Mouse (Mus musculus) midbrain, postnatal 0 days (tissue): ENCODE measurements at regions not wholly inside any gene's neighbourhood (a gene's known extent, or its start where the extent isn't known, plus 50 kb on each side); places are given as distances from the start of the nearest gene placed in this dataset.

Experiments used
- ATAC-seq: fragments of 200-750 bp; cut with Nextera tagmentation; 2 replicates; pipeline ENCODE4 v1.8.0; 2017; ENCODE audit warnings: moderate number of reproducible peaks, mild to moderate bottlenecking, moderate TSS enrichment, moderate library complexity; ENCODE audit not compliant: low FRiP score
- DNase-seq: peaks from one replicate; pipeline ENCODE4 v3.0.0-alpha.2; 2015; ENCODE audit warnings: low spot score
- H3K27ac ChIP-seq: fragments of 300-500 bp; sonication (generic); 2 replicates; pipeline ENCODE4 v1.5.1; 2014; ENCODE audit warnings: low read depth, mild to moderate bottlenecking, low read length, mixed read lengths
- H3K27me3 ChIP-seq: fragments of 300-500 bp; sonication (generic); 2 replicates; pipeline ENCODE4 v1.6.1; 2014; ENCODE audit warnings: low read length, control low read depth, mixed read lengths; ENCODE audit not compliant: insufficient read depth
- H3K36me3 ChIP-seq: fragments of 300-500 bp; sonication (generic); 2 replicates; pipeline ENCODE4 v1.6.1; 2014; ENCODE audit warnings: low read length, control low read depth, mixed read lengths; ENCODE audit not compliant: insufficient read depth
- H3K4me1 ChIP-seq: fragments of 300-500 bp; sonication (generic); 2 replicates; pipeline ENCODE4 v1.6.1; 2014; ENCODE audit warnings: mild to moderate bottlenecking, control low read depth, antibody characterized with exemption, low read length, mixed read lengths; ENCODE audit not compliant: insufficient read depth
- H3K4me2 ChIP-seq: fragments of 300-500 bp; sonication (generic); 2 replicates; pipeline ENCODE4 v1.6.1; 2014; ENCODE audit warnings: low read depth, mild to moderate bottlenecking, low read length, mixed read lengths; ENCODE audit not compliant: poor library complexity, severe bottlenecking
- H3K4me3 ChIP-seq: fragments of 300-500 bp; sonication (generic); 2 replicates; pipeline ENCODE4 v1.5.1; 2014; ENCODE audit warnings: low read depth, mild to moderate bottlenecking, low read length, moderate library complexity
- H3K9ac ChIP-seq: fragments of 300-500 bp; sonication (generic); replicated peaks from 2 replicates; pipeline ENCODE4 v1.6.1; 2014; ENCODE audit warnings: mild to moderate bottlenecking, low read length, moderate library complexity, mixed read lengths; ENCODE audit not compliant: poor library complexity, severe bottlenecking
- H3K9me3 ChIP-seq: fragments of 300-500 bp; sonication (generic); 2 replicates; pipeline ENCODE4 v1.6.1; 2016; ENCODE audit warnings: low read length, control low read depth
- CTCF ChIP-seq: IDR thresholded peaks from 2 replicates; pipeline ENCODE4 v1.5.1; 2016; ENCODE audit warnings: antibody characterized with exemption, mild to moderate bottlenecking
- WGBS: fragments of 180-500 bp; shearing (Covaris S2); extraction: QIAGEN DNeasy Blood & Tissue Kit; methylation state at CpG from one replicate; pipeline ENCODE4 v1.1.7; 2014; 5-methylcytosine and 5-hydroxymethylcytosine counted together

DNA sequence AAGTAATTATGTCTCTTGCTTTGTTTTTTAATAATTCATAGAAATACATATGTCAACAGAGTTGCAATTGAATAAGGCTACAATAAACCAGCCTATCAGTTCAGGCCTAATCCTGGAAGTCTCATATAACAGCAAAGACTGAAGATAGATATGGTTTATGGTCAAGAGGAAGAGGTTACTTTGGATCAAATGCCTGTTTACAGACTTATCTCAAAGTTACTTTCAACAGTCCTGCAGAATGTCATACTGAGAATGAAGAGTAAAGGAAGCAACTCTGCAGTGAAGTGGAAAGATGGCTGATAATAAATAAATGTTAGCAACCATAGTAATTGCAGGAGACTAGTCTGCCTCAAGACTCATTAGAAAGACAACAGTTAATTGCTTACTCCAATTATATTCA is 684.8 kb upstream of the Vstm2a start:
- no peaks in the 10 kb centered on the region for H3K4me1 ChIP-seq
- H3K27ac ChIP-seq = no peak overlapping the region
- H3K36me3 ChIP-seq = no peaks in the 10 kb centered on the region
- H3K27me3 ChIP-seq = no peaks in the 10 kb centered on the region
- no peak for TF ChIP-seq CTCF
- no peak overlapping the region for H3K4me2 ChIP-seq
- DNase-seq (no peak), ATAC-seq (no peak)
- H3K4me3 ChIP-seq = no peak overlapping the region
- no peak overlapping the region for H3K9ac ChIP-seq
- no peaks in the 10 kb centered on the region for H3K9me3 ChIP-seq

DNA sequence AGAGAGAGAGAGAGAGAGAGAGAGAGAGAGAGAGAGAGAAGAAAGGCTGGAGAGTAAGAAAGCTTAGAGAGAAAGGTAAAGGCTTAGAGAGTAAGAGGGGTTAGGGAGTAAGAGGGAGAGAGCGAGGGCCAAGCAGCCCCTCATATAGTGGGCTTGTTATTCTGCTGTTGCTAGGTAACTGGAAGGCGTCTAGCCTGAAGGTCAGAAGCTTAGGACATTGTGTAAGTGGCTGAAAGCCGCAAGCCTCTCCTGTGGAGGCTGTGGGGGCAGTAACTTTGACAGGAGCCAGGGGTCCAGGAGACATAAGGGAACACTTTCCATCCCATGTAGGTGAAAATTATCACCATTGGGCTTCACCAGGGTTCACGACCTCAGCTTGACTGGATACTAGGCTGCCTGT is 637.6 kb upstream of the Vstm2a start:
- no peak overlapping the region for H3K4me2 ChIP-seq
- DNase-seq (no peak), ATAC-seq (no peak)
- no peak overlapping the region for H3K9ac ChIP-seq
- no peak for TF ChIP-seq CTCF
- no peaks in the 10 kb centered on the region for H3K27me3 ChIP-seq
- WGBS = 34% methylated on average over 4 of the region's 4 CpGs
- H3K27ac ChIP-seq = no peak overlapping the region
- H3K4me3 ChIP-seq = no peak overlapping the region
- no peaks in the 10 kb centered on the region for H3K4me1 ChIP-seq
- no peaks in the 10 kb centered on the region for H3K36me3 ChIP-seq
- no peaks in the 10 kb centered on the region for H3K9me3 ChIP-seq

DNA sequence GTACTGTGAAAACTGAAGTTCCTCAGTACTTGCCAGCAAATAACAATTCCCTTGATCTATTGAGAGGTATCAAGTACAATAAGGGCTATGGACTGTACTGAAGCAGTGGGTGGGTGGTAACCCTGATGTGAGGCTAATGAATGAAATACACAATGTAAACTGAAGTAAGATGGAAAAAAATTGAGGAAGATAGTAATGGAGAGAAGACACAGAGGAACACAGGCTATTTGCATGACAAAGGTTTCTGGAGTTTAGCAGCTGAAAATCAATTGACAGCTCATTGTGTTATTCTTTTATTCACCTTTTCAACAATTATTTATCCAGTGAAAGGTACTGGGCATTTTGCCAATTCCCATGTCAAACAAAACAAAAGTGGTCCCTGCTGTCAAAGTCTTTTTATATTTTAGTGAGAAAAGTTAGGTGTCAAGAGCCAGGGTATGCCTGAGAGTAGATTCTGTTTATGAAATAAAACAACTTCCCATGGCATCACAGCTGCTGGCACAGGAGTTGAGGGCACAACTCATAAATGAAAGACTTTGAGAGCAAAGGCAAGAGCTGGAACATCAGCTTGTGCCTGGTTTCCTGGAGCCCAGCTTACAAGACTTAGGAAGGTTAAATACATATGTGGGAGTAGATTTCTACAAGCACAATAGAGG is 608.4 kb upstream of the Vstm2a start:
- Histone ChIP-seq H3K4me2 (no peak overlapping the region), H3K9ac (no peak overlapping the region), H3K4me3 (no peak overlapping the region), H3K27ac (no peak overlapping the region), H3K4me1 (no peaks in the 10 kb centered on the region), H3K27me3 (no peaks in the 10 kb centered on the region), H3K9me3 (no peaks in the 10 kb centered on the region), H3K36me3 (no peaks in the 10 kb centered on the region)
- no peak for TF ChIP-seq CTCF
- DNase-seq = peak; percentile 4
- no peak for ATAC-seq

DNA sequence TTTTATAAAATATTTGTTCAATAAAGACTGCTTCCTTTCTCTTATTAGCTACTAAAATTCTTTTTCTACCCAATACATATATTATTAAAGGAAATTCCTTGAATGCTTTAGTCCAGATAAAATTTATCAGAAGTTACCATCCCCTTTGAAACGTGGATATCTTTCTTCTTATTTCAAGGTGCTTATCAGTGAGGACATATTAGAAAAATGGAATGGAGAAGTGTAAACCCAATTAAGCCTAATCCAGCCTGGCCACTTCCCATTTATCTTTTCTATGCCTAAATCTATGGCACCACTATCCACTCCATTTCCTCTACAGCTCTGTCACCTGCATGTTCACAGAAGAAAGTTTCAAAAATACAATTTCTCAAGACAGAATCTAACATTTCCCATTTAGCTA is 568.5 kb upstream of the Vstm2a start:
- H3K27ac ChIP-seq = no peak overlapping the region

DNA sequence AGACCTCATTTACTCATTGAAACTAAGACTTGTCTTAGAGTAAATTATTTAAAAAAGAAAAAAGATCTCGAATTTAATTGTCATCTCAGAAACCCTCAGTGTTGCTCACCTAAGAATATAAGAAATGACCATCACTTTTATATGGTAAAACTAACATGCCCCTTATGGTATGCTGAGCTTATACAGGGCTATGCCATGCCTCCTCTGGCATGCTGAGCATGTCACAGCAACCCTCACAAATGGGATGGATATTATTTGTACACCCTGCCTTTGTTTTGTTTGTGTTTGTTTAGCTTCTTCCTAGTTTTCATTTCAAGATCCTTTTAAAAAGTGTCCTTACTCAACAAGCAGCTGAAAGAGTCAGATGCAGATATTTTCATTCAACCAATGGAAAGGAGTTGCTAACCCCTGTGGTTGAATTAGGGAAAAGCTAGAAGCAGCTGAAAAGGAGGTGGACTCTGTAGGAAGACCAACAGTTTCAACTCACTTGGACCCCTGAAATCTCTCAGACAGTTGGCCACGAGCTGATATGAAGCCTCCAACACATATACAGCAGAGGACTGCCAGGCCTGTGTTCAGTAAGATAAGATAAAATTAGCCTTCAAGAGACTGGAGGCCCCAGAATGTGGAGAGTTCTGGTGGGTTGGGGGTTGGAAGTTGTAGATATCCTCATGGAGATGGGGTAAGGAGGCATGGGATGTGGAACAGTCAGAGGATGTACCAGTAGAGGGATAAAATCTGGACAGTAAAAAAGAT is 559.3 kb upstream of the Vstm2a start:
- TF ChIP-seq CTCF = no peak
- H3K36me3 ChIP-seq = no peaks in the 10 kb centered on the region
- ATAC-seq = no peak
- H3K27ac ChIP-seq = no peak overlapping the region
- no peaks in the 10 kb centered on the region for H3K27me3 ChIP-seq
- no peak overlapping the region for H3K9ac ChIP-seq
- 78% methylated on average over 2 of the region's 2 CpGs for WGBS
- no peaks in the 10 kb centered on the region for H3K9me3 ChIP-seq
- no peaks in the 10 kb centered on the region for H3K4me1 ChIP-seq
- H3K4me2 ChIP-seq = no peak overlapping the region
- DNase-seq = no peak
- no peak overlapping the region for H3K4me3 ChIP-seq

More for the DNA sequence above, 568.5 kb upstream of the Vstm2a start:
- H3K4me3 ChIP-seq = no peak overlapping the region
- H3K9me3 ChIP-seq = no peaks in the 10 kb centered on the region
- 62% methylated on average over 1 of the region's 1 CpGs for WGBS
- H3K9ac ChIP-seq = no peak overlapping the region
- no peak for TF ChIP-seq CTCF
- H3K4me1 ChIP-seq = no peaks in the 10 kb centered on the region
- H3K4me2 ChIP-seq = no peak overlapping the region
- H3K27me3 ChIP-seq = no peaks in the 10 kb centered on the region
- H3K36me3 ChIP-seq = no peaks in the 10 kb centered on the region
- no peak for ATAC-seq
- DNase-seq = no peak

DNA sequence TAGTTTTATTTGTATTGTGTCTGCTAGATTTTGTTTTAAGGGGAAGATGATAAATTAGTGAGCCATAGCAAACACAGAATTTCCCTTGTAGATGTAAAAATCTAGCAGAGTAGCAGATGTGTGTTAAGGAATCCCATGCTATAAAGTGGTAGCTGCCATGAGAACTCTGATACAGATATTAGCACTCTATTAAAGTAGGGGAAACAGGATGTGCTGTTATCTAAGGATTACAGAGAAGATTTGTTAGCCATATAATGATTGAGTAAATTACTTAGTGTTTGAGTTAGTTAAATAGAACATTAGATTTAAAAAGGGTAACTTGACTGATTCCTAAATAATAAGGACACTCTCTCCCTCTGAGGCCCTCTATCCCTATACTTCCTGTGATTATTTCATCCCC is 541.5 kb upstream of the Vstm2a start:
- DNase-seq (no peak), ATAC-seq (no peak)
- Histone ChIP-seq H3K4me3 (no peak overlapping the region), H3K27ac (no peak overlapping the region), H3K36me3 (no peaks in the 10 kb centered on the region), H3K27me3 (no peaks in the 10 kb centered on the region), H3K9ac (no peak overlapping the region), H3K9me3 (no peaks in the 10 kb centered on the region), H3K4me2 (no peak overlapping the region), H3K4me1 (no peaks in the 10 kb centered on the region)
- TF ChIP-seq CTCF = no peak
